Mouse (Mus musculus) embryo, embryonic 11 days (tissue): ENCODE measurements around the gene Phldb2.

Experiments
- DNase-seq: peaks from one replicate; pipeline ENCODE4 v3.0.0-alpha.2; 2015

Phldb2 gene

GRCm38 (mm10) chr16:45789311-45789710, 164.1 kb downstream of the Phldb2 start:
- DNase-seq, result no peak

- no peak for DNase-seq
These were observed 165.7 kb downstream of the Phldb2 start for GRCm38 (mm10) chr16:45787650-45788049.

DNA sequence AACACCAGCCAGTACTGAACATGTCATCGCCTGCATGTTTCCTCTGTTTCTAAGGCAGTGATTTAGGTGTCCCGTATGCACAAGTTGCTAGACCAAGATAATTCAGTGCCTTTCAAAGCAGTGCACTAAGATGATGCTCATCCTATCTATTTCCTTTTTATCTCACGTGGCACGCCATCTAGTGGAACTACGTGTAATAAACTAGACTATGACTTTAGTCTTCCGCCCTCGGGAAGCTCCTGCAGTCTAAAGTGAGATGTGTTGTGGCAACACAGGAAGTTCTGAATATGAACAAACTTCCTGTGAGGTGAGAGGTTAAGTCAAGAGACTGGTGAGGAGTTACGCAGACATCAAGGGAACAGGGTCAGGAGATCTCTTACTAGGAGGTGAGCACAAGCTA, 166.8 kb downstream of the Phldb2 start:
- DNase-seq, result peak; percentile 37

GRCm38 (mm10) chr16:45780001-45780400, 173.4 kb downstream of the Phldb2 start:
- no peak for DNase-seq

- no peak for DNase-seq
These were observed 178.6 kb downstream of the Phldb2 start for GRCm38 (mm10) chr16:45774813-45775212.

GRCm38 (mm10) chr16:45770914-45771313, 182.5 kb downstream of the Phldb2 start:
- no peak for DNase-seq

GRCm38 (mm10) chr16:45767853-45768640, 185.4 kb downstream of the Phldb2 start:
- DNase-seq, result no peak

GRCm38 (mm10) chr16:45767434-45767833, 186.0 kb downstream of the Phldb2 start:
- DNase-seq, result no peak

GRCm38 (mm10) chr16:45765801-45766494, 187.4 kb downstream of the Phldb2 start:
- DNase-seq, result no peak

GRCm38 (mm10) chr16:45765102-45765501, 188.3 kb downstream of the Phldb2 start:
- no peak for DNase-seq

DNA sequence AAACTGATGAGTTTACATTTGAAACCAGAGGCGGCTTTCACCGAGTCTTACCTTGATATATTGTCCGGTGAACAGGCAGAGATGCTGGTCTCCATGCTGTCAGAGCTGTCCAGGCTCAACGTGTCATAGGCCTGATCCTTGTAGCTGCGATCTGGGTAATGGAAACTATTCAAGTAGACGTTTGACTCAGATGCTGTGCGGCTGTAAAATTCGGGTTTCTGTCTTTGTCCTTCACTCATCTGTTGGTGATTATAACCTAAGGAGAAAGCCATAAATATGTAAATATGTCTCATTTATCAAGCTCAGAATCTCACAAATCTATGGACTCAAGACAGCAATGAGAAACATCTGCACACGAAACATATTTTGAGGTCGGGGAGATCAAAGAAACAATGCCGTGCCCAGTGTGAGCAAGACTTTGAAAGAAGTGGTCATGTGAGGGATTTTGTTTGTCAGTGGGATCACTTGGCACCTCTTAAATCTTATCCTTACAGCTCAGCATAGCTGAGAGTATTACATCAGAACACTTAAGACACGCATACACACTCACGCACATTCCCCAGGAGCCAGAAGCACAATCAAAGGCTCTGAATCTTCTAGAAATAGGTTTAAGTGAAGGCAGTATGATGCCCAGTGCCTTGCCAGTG, 190.4 kb downstream of the Phldb2 start:
- DNase-seq, result peak; percentile 47

- no peak for DNase-seq
These were observed 192.0 kb downstream of the Phldb2 start for GRCm38 (mm10) chr16:45761425-45761824.

GRCm38 (mm10) chr16:45758726-45759269, 194.6 kb downstream of the Phldb2 start:
- DNase-seq, result no peak

DNA sequence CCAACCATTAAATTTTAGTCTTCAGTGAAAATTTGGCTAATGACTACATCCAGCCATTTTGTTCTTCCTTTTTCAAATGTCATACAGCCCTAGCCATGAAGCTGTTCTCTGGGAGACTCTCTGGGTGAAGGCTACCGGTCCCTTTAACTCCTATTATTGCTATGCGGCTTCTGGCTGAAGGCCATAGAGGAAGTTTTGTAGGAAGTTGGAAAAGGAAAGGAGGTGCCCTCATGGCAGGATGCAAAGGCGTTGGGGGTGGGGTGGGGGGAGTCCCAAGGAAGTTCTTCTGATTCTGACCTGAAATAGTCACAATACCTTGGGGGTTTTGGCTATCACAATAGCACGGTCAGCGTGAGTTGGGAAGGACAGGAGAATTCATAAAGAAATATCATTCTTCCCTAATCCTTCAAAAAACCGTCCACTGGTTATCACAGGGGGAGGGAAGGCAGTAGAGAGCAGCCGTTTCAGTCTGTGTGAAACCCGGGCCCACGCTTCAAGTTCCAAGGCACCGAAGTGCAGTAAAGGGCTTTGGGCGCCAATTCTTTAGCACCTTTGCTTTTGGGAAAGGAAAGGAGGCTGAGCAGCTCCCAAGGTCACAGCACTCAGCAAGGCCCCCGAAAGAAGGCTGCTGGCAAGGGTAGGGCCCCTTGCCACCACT, 195.8 kb downstream of the Phldb2 start:
- no peak for DNase-seq

- peak; percentile 83 for DNase-seq
These were observed 196.5 kb downstream of the Phldb2 start for GRCm38 (mm10) chr16:45756855-45757254.

- no peak for DNase-seq
These were observed 209.7 kb downstream of the Phldb2 start for GRCm38 (mm10) chr16:45743591-45744144.

- DNase-seq, result peak; percentile 95
These were observed 210.6 kb downstream of the Phldb2 start, which contains the start of gene Abhd10 for GRCm38 (mm10) chr16:45742615-45743476. Abhd10 (minus strand) TSS chr16:45742955.

- DNase-seq, result no peak
These were observed 215.5 kb downstream of the Phldb2 start for GRCm38 (mm10) chr16:45737880-45738279.

GRCm38 (mm10) chr16:45736724-45737123, 216.7 kb downstream of the Phldb2 start:
- no peak for DNase-seq

DNA sequence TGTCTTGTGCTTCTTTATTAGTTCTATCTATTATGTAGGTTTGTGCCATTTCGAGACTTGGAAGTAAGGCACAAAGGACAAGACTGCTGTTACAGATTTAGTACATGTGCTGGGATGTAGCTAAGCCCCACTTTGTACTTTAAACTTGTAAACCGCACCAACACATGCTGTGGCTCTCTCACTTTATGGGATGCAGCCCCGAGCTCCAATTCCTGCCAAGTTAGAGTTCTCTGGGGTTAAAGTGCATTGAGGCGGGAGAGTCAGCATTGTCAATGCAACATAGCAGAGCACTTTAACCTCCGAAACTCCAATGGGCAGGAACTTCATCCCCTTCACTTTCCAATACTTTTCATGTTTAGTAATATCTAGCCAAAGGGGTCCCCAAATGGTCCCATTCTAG, 224.2 kb downstream of the Phldb2 start:
- DNase-seq, result no peak

DNA sequence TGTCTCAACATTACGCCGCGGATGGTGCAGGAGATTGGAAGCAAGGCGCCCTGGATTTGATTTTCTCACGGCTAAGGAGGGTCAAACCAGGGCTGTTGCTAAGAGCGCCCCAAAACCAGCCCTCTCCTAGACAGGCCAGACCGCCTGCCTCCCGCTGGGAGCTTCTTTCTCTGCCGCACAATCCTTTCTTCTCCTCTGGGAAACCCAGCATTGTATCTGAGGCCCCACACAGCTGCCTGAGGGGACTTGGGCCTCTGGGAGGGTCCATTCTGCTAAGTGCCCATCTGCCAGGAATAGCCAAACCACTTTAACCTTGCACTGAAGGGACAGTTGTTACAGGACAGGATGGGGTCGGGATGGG, 228.7 kb downstream of the Phldb2 start:
- peak; percentile 82 for DNase-seq
